Mouse (Mus musculus) spleen, adult 2 months (tissue): ENCODE results near the gene Mllt6. TPM values are rescaled to one million over a fixed set of nuclear protein-coding genes. Genes with fewer than 3 reads are reported as not detected.

Experiments used
- DNase-seq, 2 experiments: peaks; one replicate each; pipeline versions ENCODE4 v3.0.0 to v3.0.0-alpha.2; 2012 to 2021; ENCODE audit warnings: low spot score in 2 of 2, low read depth in 1 of 2
- H3K27ac ChIP-seq: fragments of 200-500 bp; 2 replicates; pipeline ENCODE4 v1.5.1; 2012; ENCODE audit warnings: low read length, inconsistent platforms; ENCODE audit not compliant: insufficient read depth
- H3K27me3 ChIP-seq: fragments of 200-500 bp; 2 replicates; pipeline ENCODE4 v1.6.1; 2012; ENCODE audit warnings: mild to moderate bottlenecking, moderate library complexity, low read length, inconsistent platforms; ENCODE audit not compliant: control insufficient read depth, insufficient read depth
- H3K36me3 ChIP-seq: fragments of 200-500 bp; 2 replicates; pipeline ENCODE4 v1.6.1; 2012; ENCODE audit warnings: mild to moderate bottlenecking, low read length, inconsistent platforms; ENCODE audit not compliant: control insufficient read depth, insufficient read depth
- H3K4me1 ChIP-seq: fragments of 200-500 bp; 2 replicates; pipeline ENCODE4 v1.6.1; 2011; ENCODE audit warnings: inconsistent platforms; ENCODE audit not compliant: control insufficient read depth, insufficient read depth, insufficient read length
- H3K4me3 ChIP-seq: fragments of 200-500 bp; 2 replicates; pipeline ENCODE4 v1.5.1; 2011; ENCODE audit warnings: mild to moderate bottlenecking, inconsistent platforms; ENCODE audit not compliant: insufficient read depth, insufficient read length; ENCODE audit errors: extremely low read depth
- CTCF ChIP-seq: fragments of 200-500 bp; IDR thresholded peaks from 2 replicates; pipeline ENCODE4 v1.5.1; 2011; ENCODE audit warnings: mild to moderate bottlenecking, inconsistent platforms; ENCODE audit not compliant: insufficient read depth, insufficient read length, insufficient replicate concordance; ENCODE audit errors: extremely low read depth
- POLR2A ChIP-seq: fragments of 200-500 bp; IDR thresholded peaks from 2 replicates; pipeline ENCODE4 v1.6.1; 2011; ENCODE audit warnings: low read depth, low read length, inconsistent platforms
- WGBS: fragments of 180-500 bp; shearing (Covaris S2); methylation state at CpG from one replicate; pipeline ENCODE4 v1.1.7; 2018; 5-methylcytosine and 5-hydroxymethylcytosine counted together
- polyA plus RNA-seq: library from polyadenylated mRNA; depleted of rRNA; stranded (reverse); fragments of >200 nt; gene quantifications from 2 replicates; pipeline ENCODE4 v1.2.3, GENCODE M21; 2012

The Mllt6 gene
- polyA plus RNA-seq, 1 experiment: 65.8 TPM

GRCm38 (mm10) chr11:97711200-97711900, 48.1 kb downstream of the Mllt6 start:
- Histone ChIP-seq H3K27ac (no peak overlapping the region), H3K27me3 (no peaks in the 10 kb centered on the region), H3K4me1 (no peaks in the 10 kb centered on the region), H3K4me3 (no peak overlapping the region), H3K36me3 (peaks cover 23% of the 10 kb centered on the region)
- no peak for TF ChIP-seq CTCF
- TF ChIP-seq POLR2A: no peak
- DNase-seq: no peak
- WGBS: 48% methylated on average over 13 of the region's 13 CpGs

GRCm38 (mm10) chr11:97712286-97712685, 49.1 kb downstream of the Mllt6 start:
- 93% methylated on average over 15 of the region's 15 CpGs for WGBS
- TF ChIP-seq CTCF: no peak
- Histone ChIP-seq H3K27me3 (no peaks in the 10 kb centered on the region), H3K4me3 (no peak overlapping the region), H3K4me1 (no peaks in the 10 kb centered on the region), H3K36me3 (peaks cover 19% of the 10 kb centered on the region), H3K27ac (no peak overlapping the region)
- no peak for DNase-seq

- H3K36me3 ChIP-seq: peaks cover 21% of the 10 kb centered on the region
- H3K27ac ChIP-seq: no peak overlapping the region
- H3K4me3 ChIP-seq: no peak overlapping the region
- H3K27me3 ChIP-seq: no peaks in the 10 kb centered on the region
- H3K4me1 ChIP-seq: peaks cover 9% of the 10 kb centered on the region; the same call in 1 of the 2 replicates
- DNase-seq: no peak
- 92% methylated on average over 8 of the region's 8 CpGs for WGBS
- no peak for TF ChIP-seq CTCF
- no peak for TF ChIP-seq POLR2A
These were observed 50.7 kb downstream of the Mllt6 start for GRCm38 (mm10) chr11:97713896-97714295.

- Histone ChIP-seq H3K27ac (no peak overlapping the region), H3K36me3 (peaks cover 24% of the 10 kb centered on the region), H3K4me1 (peaks cover 11% of the 10 kb centered on the region; the same call in 1 of the 2 replicates), H3K27me3 (no peaks in the 10 kb centered on the region), H3K4me3 (no peak overlapping the region)
- whole genome bisulfite sequencing: over 99% methylated on average over 3 of the region's 3 CpGs
- no peak for TF ChIP-seq POLR2A
- no peak for TF ChIP-seq CTCF
- no peak for DNase-seq
These were observed 51.1 kb downstream of the Mllt6 start for GRCm38 (mm10) chr11:97714356-97714755.

GRCm38 (mm10) chr11:97714784-97715760, 51.9 kb downstream of the Mllt6 start:
- 85% methylated on average over 14 of the region's 14 CpGs for WGBS

GRCm38 (mm10) chr11:97716021-97716420, 52.8 kb downstream of the Mllt6 start:
- H3K27ac ChIP-seq: no peak overlapping the region
- no peak for TF ChIP-seq POLR2A
- TF ChIP-seq CTCF: no peak
- 93% methylated on average over 8 of the region's 8 CpGs for WGBS
- H3K27me3 ChIP-seq: no peaks in the 10 kb centered on the region
- peaks cover 33% of the 10 kb centered on the region for H3K36me3 ChIP-seq
- H3K4me1 ChIP-seq: peaks cover 11% of the 10 kb centered on the region; the same call in 1 of the 2 replicates
- no peak for DNase-seq
- H3K4me3 ChIP-seq: no peak overlapping the region

More at GRCm38 (mm10) chr11:97714784-97715760, 51.9 kb downstream of the Mllt6 start:
- Histone ChIP-seq H3K4me3 (no peak overlapping the region), H3K27ac (no peak overlapping the region), H3K4me1 (peaks cover 11% of the 10 kb centered on the region; the same call in 1 of the 2 replicates), H3K27me3 (no peaks in the 10 kb centered on the region), H3K36me3 (peaks cover 27% of the 10 kb centered on the region)
- TF ChIP-seq POLR2A: no peak
- no peak for TF ChIP-seq CTCF
- no peak for DNase-seq
